Mouse (Mus musculus) stomach, embryonic 16.5 days (tissue): Measurements from ENCODE around the gene Capn3. TPM values are rescaled to one million over a fixed set of nuclear protein-coding genes. Genes with fewer than 3 reads are reported as not detected.
A peak's percentile ranks its signal among the peaks of the same experiment; 100 is the strongest.

ENCODE experiments used
- ATAC-seq: fragments of 200-750 bp; cut with Nextera tagmentation; 2 replicates; pipeline ENCODE4 v1.8.0; 2017; ENCODE audit warnings: moderate number of reproducible peaks, moderate TSS enrichment; ENCODE audit not compliant: insufficient read depth, low FRiP score
- H3K27ac ChIP-seq: fragments of 300-500 bp; sonication (generic); 2 replicates; pipeline ENCODE4 v1.5.1; 2014; ENCODE audit warnings: low read length
- H3K27me3 ChIP-seq: fragments of 300-500 bp; sonication (generic); 2 replicates; pipeline ENCODE4 v1.6.1; 2014; ENCODE audit warnings: low read length, control low read depth, mixed read lengths; ENCODE audit not compliant: control insufficient read depth, insufficient read depth
- H3K36me3 ChIP-seq: fragments of 300-500 bp; sonication (generic); 2 replicates; pipeline ENCODE4 v1.6.1; 2014; ENCODE audit warnings: low read length; ENCODE audit not compliant: control insufficient read depth, insufficient read depth
- H3K4me1 ChIP-seq: fragments of 300-500 bp; sonication (generic); 2 replicates; pipeline ENCODE4 v1.6.1; 2014; ENCODE audit warnings: low read length, control low read depth, mixed read lengths; ENCODE audit not compliant: control insufficient read depth, insufficient read depth
- H3K4me2 ChIP-seq: fragments of 300-500 bp; sonication (generic); 2 replicates; pipeline ENCODE4 v1.6.1; 2014; ENCODE audit warnings: low read depth, low read length, mixed read lengths
- H3K4me3 ChIP-seq: fragments of 300-500 bp; sonication (generic); replicated peaks from 2 replicates; pipeline ENCODE4 v1.5.1; 2014; ENCODE audit warnings: mild to moderate bottlenecking, low read length
- H3K9ac ChIP-seq: fragments of 300-500 bp; sonication (generic); 2 replicates; pipeline ENCODE4 v1.6.1; 2014; ENCODE audit warnings: low read length
- H3K9me3 ChIP-seq: fragments of 300-500 bp; sonication (generic); replicated peaks from 2 replicates; pipeline ENCODE4 v1.6.1; 2016; ENCODE audit warnings: low read length, control low read depth; ENCODE audit not compliant: control insufficient read depth
- WGBS: fragments of 180-500 bp; shearing (Covaris S2); extraction: QIAGEN DNeasy Blood & Tissue Kit; methylation state at CpG from one replicate; pipeline ENCODE4 v1.1.7; 2014; 5-methylcytosine and 5-hydroxymethylcytosine counted together
- polyA plus RNA-seq: library from polyadenylated mRNA; unstranded; fragments of >200 nt; fragmentation: Nextera tagmentation; extraction: Ambion mirVana; gene quantifications from 2 replicates; pipeline ENCODE4 v1.2.1, GENCODE M21; 2015

The Capn3 gene
- polyA plus RNA-seq, 1 experiment from 2014 or later = 1.3 TPM

DNA sequence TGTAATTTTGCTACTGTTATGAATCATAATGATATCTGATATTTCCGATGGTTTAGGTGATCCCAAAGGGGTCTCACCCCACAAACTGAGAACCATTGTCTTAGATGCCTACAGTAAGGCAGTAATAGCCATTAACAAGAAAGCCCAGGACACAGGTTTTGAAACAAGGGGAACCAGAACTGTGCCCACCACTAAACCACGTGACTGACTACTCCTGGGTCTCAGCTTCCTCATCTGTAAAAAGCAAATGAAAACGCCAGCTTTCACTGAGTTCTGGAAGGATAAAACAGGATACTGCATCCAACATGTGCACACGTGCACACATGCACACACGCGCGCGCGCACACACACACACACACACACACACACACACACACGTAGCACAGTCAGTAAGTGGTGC, 13.9 kb downstream of the Capn3 start:
- Histone ChIP-seq H3K36me3 (no peaks in the 10 kb centered on the region), H3K4me1 (no peaks in the 10 kb centered on the region), H3K9me3 (no peaks in the 10 kb centered on the region), H3K27me3 (no peaks in the 10 kb centered on the region), H3K9ac (no peak overlapping the region), H3K4me2 (no peak overlapping the region), H3K4me3 (no peak overlapping the region), H3K27ac (no peak overlapping the region)
- WGBS = 86% methylated on average over 10 of the region's 10 CpGs
- ATAC-seq = no peak

DNA sequence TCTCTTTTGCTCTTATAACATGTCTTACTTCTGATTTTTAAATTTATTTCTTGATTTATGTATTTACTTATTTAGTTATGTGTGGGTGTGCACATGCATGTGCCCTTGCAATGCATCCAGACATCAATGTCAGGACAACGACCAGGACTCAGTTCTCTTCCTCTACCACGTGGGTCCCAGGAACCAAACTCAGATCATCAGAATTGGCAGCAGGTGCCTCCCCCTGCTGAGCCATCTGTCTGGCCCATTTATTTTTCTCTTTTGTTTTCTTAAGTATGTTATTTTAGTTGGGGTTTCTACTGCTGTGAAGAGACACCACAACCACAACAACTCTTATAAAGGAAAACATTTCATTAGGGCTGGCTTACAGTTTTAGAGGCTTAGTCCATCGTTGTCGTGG, 15.0 kb downstream of the Capn3 start:
- Histone ChIP-seq H3K4me2 (no peak overlapping the region), H3K36me3 (no peaks in the 10 kb centered on the region), H3K9ac (no peak overlapping the region), H3K27ac (no peak overlapping the region), H3K4me1 (no peaks in the 10 kb centered on the region), H3K27me3 (no peaks in the 10 kb centered on the region), H3K9me3 (no peaks in the 10 kb centered on the region), H3K4me3 (no peak overlapping the region)
- 76% methylated on average over 4 of the region's 4 CpGs for WGBS
- no peak for ATAC-seq

DNA sequence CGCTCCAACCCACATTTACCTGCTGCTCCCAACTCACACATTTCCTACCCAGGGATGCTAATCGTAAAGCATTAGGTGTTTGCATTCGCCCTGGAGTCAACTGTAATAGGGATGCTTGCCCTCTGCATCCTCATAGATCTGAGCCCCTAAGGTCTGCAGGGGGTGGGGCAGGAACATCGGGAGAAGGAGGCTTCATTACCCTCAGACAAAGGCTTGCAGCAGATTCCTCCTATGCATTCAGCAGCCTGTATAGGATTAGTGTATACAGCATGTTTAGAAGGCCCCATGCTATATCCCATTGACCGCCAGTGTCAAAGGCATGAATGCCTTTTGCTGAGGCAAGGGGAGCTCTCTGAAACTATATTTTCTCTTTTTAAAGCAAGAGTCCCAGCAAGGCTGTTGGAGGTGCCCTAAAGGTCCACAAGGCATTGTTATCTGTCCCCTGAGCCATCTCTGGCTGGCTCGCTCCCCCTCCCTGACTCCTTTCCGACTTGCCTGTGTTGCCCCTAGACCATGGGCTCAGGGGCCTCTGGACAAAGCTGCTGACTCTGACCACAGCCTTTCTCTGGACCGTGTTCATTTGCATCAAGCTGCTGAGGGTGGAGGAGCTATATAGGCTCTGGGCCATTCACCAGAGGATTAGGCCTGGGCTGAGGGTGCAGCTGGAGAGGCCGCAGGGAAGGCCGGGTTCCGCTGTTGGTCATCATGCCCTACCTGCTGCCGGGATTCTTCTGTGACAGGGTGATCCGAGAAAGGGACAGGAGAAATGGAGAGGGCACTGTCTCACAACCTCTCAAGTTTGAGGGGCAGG, 20.7 kb downstream of the Capn3 start:
- no peaks in the 10 kb centered on the region for H3K9me3 ChIP-seq
- ATAC-seq = no peak
- no peaks in the 10 kb centered on the region for H3K36me3 ChIP-seq
- 84% methylated on average over 13 of the region's 13 CpGs for WGBS
- H3K27me3 ChIP-seq = no peaks in the 10 kb centered on the region
- no peak overlapping the region for H3K27ac ChIP-seq
- H3K9ac ChIP-seq = no peak overlapping the region
- no peak overlapping the region for H3K4me3 ChIP-seq
- H3K4me1 ChIP-seq = no peaks in the 10 kb centered on the region
- no peak overlapping the region for H3K4me2 ChIP-seq

DNA sequence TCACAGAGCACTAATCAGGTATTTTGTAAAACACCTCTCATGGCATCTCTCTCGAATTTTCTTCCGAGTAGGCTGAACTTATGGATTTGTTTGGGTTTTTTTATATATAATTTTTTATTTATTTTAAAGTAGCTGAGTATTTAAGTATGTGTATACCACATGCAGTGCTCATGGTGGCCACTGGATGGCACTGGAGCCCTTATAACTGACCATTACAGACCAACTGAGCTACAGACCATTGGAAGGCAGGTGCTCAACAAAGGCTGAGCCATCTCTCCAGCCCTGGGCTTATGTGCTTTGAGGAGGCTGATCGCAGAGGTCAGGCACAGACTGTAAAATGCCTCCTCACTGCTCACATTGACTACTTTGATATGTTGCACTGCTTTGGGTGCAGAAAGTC, 22.8 kb downstream of the Capn3 start:
- WGBS = 54% methylated on average over 3 of the region's 3 CpGs
- H3K36me3 ChIP-seq = no peaks in the 10 kb centered on the region
- no peak overlapping the region for H3K9ac ChIP-seq
- no peak overlapping the region for H3K4me3 ChIP-seq
- H3K9me3 ChIP-seq = no peaks in the 10 kb centered on the region
- no peak for ATAC-seq
- H3K27me3 ChIP-seq = no peaks in the 10 kb centered on the region
- no peaks in the 10 kb centered on the region for H3K4me1 ChIP-seq
- H3K27ac ChIP-seq = no peak overlapping the region
- H3K4me2 ChIP-seq = no peak overlapping the region

DNA sequence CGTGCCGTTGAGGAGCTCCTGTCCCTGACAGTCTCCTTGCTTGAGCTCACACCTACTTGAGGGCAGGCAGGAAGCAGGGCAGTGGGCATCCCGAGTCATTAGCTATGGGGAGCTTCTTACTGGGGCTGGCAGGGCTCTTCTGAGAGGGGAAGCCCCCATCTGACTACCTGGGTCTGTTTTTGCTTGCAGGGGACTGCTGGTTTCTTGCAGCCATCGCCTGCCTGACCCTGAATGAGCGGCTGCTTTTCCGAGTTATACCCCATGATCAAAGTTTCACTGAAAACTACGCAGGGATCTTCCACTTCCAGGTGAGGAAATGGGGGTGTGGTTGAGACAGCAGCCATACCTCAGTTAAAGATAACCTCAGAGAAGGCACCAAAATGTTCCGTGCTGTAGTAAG, 26.1 kb downstream of the Capn3 start:
- no peak overlapping the region for H3K4me3 ChIP-seq
- no peak for ATAC-seq
- H3K4me1 ChIP-seq = no peaks in the 10 kb centered on the region
- WGBS = 64% methylated on average over 8 of the region's 8 CpGs
- H3K9me3 ChIP-seq = no peaks in the 10 kb centered on the region
- H3K4me2 ChIP-seq = no peak overlapping the region
- H3K36me3 ChIP-seq = no peaks in the 10 kb centered on the region
- no peaks in the 10 kb centered on the region for H3K27me3 ChIP-seq
- H3K9ac ChIP-seq = no peak overlapping the region
- H3K27ac ChIP-seq = no peak overlapping the region

DNA sequence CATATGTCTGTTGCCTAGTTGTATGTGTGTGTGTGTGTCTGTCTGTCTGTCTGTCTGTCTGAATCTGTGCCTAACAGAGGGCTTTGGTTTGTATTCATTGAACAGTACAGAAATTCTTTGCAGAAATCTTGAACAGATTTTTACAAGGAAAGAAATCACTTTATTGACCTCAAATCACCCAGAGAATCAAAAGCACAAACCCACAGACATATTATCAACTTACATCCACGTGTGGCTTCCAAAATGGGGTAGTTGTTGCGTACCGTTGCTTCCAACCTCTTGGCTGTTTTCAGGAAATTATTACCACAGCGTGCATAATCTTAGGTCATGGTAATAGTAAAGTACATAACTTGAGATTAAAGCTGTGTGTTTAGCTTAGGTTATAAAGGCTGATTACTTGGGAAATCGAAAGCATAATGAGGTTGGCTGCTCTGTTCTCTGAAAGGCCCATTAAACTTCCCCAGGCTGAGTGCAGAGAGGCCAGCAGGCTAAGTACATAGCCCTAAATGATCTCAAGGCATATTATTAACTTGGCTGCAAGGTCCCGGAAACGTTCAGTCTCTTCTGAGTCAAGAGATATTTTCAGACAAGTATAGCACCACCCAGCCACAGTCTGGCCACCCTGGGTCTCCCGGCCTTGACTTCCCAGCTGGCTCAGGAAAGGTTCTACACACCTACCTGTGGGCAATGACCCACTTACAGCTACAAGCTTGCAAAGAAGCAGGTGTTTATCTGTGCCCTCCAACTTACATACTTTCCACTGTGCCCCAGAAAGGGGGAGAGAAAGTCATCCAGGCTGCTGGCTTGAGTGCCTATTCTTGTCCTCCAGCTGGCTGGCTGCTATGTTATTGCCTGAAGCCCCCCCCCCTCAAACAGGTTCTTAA, 26.9 kb downstream of the Capn3 start:
- peak; percentile 62; the same call in 1 of the 2 replicates for ATAC-seq
- 62% methylated on average over 8 of the region's 8 CpGs for WGBS
- H3K4me3 ChIP-seq = no peak overlapping the region
- no peak overlapping the region for H3K4me2 ChIP-seq
- H3K27me3 ChIP-seq = no peaks in the 10 kb centered on the region
- no peaks in the 10 kb centered on the region for H3K36me3 ChIP-seq
- H3K27ac ChIP-seq = no peak overlapping the region
- no peaks in the 10 kb centered on the region for H3K9me3 ChIP-seq
- no peak overlapping the region for H3K9ac ChIP-seq
- no peaks in the 10 kb centered on the region for H3K4me1 ChIP-seq

DNA sequence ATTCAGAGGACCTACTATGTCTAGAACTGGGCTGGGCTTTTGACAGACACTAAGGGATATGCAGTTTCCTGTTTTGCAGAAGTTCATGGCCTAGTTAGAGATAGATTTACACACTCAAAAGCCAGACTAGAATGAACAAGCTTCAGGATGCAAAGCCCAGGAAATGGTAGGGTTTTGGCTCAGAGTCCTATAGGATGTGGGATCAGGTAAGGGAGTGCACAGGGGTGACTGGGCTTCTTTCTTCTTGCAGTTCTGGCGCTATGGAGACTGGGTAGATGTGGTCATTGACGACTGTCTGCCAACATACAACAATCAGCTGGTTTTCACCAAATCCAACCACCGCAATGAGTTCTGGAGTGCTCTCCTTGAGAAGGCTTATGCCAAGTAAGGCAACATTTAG, 28.4 kb downstream of the Capn3 start:
- Histone ChIP-seq H3K4me1 (no peaks in the 10 kb centered on the region), H3K27ac (no peak overlapping the region), H3K4me3 (no peak overlapping the region), H3K9ac (no peak overlapping the region), H3K36me3 (no peaks in the 10 kb centered on the region), H3K9me3 (no peaks in the 10 kb centered on the region), H3K27me3 (no peaks in the 10 kb centered on the region), H3K4me2 (no peak overlapping the region)
- WGBS = 93% methylated on average over 3 of the region's 3 CpGs
- no peak for ATAC-seq

DNA sequence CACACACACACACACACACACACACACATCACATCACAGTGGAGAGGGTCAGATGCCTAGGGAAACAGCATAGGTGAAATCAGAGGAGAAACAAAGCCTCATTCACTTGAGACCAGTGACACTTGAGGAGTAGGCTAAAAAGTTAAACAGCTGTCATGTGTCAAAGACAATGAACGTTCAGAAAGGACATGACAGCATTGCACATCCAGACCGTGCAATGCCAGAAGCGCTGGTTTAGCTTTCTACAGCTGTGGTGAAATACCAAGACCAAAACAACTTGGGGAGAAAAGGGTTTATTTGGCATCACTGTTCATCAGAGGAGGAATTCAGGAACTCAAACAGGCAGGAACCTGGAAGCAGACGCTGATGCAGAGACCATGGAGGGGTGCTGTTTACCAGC, 37.4 kb downstream of the Capn3 start:
- Histone ChIP-seq H3K27me3 (no peaks in the 10 kb centered on the region), H3K4me3 (no peak overlapping the region), H3K27ac (no peak overlapping the region), H3K9ac (no peak overlapping the region), H3K36me3 (no peaks in the 10 kb centered on the region), H3K4me1 (no peaks in the 10 kb centered on the region), H3K9me3 (no peaks in the 10 kb centered on the region), H3K4me2 (no peak overlapping the region)
- 34% methylated on average over 4 of the region's 4 CpGs for WGBS
- no peak for ATAC-seq

DNA sequence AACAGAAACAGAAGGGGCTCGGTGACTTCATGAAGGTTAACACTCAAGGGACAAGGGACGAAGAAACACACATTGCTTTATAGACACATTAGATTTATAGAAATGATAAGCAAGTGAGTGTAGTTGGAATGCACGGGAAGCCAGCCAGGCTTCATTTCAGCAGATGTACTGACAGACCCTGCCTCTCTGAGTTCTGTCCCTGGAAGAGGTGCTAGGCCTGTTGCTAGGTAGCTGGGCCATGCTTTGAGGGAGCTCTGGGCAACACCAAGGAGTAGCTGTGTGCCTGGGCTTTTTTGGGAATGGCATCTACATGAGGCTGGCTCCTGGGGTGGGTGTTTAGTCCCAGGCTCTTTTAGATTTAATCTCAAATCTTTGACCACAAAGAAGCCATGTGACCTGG, 40.7 kb downstream of the Capn3 start:
- Histone ChIP-seq H3K4me2 (no peak overlapping the region), H3K9ac (no peak overlapping the region), H3K27me3 (no peaks in the 10 kb centered on the region), H3K9me3 (no peaks in the 10 kb centered on the region), H3K4me3 (no peak overlapping the region), H3K36me3 (no peaks in the 10 kb centered on the region), H3K4me1 (peaks cover 14% of the 10 kb centered on the region), H3K27ac (no peak overlapping the region)
- 47% methylated on average over 3 of the region's 3 CpGs for WGBS
- ATAC-seq = no peak
